Mouse (Mus musculus): Measurements from ENCODE around the gene Elk4. TPM values are rescaled to one million over a fixed set of nuclear protein-coding genes. Genes with fewer than 3 reads are reported as not detected.

Gene Elk4
- polyA plus RNA-seq, 1 experiment from 2014 or later, result 22.0 TPM

GRCm38 (mm10) chr1:131970661-131971520 lies 36.5 kb upstream of the Elk4 start:
- TF ChIP-seq CTCF (IDR thresholded peaks at IDR 0.05; ENCODE audit: low read depth), result no peak
- Histone ChIP-seq H3K4me2 (ENCODE audit: low read length) (peak overlapping the region; percentile 18; the same call in 1 of the 2 replicates), H3K4me1 (replicated peaks; ENCODE audit: insufficient read depth, low read length) (peaks cover 46% of the 10 kb centered on the region), H3K36me3 (ENCODE audit: insufficient read depth, low read length) (no peaks in the 10 kb centered on the region), H3K9ac (ENCODE audit: low read depth, low read length) (0 out of 2 replicates have a peak overlapping the region, but pooled peaks have one; percentile 19), H3K27ac (peak overlapping the region; percentile 77), H3K27me3 (ENCODE audit: insufficient read depth, low read length) (no peaks in the 10 kb centered on the region), H3K4me3 (replicated peaks; ENCODE audit: low read depth, low read length) (no peak overlapping the region), H3K9me3 (replicated peaks; ENCODE audit: low read length) (no peaks in the 10 kb centered on the region)
- WGBS, result 13% methylated on average over 16 of the region's 16 CpGs
- no peak for ATAC-seq (replicated peaks; ENCODE audit: low FRiP score, low read depth)
- no peak for DNase-seq (ENCODE audit: low spot score)

GRCm38 (mm10) chr1:131971771-131972497 lies 35.5 kb upstream of the Elk4 start:
- Histone ChIP-seq H3K4me2 (ENCODE audit: low read length) (no peak overlapping the region), H3K36me3 (ENCODE audit: insufficient read depth, low read length) (no peaks in the 10 kb centered on the region), H3K9me3 (replicated peaks; ENCODE audit: low read length) (no peaks in the 10 kb centered on the region), H3K4me3 (replicated peaks; ENCODE audit: low read depth, low read length) (no peak overlapping the region), H3K4me1 (replicated peaks; ENCODE audit: insufficient read depth, low read length) (peaks cover 43% of the 10 kb centered on the region), H3K27ac (peak overlapping the region; percentile 77), H3K9ac (ENCODE audit: low read depth, low read length) (peak overlapping the region; percentile 31; the same call in 1 of the 2 replicates), H3K27me3 (ENCODE audit: insufficient read depth, low read length) (no peaks in the 10 kb centered on the region)
- ATAC-seq (replicated peaks; ENCODE audit: low FRiP score, low read depth) (peak; percentile 23; the same call in 1 of the 2 replicates), DNase-seq (ENCODE audit: low spot score) (peak; percentile 55)
- WGBS, result 38% methylated on average over 15 of the region's 15 CpGs
- TF ChIP-seq CTCF (IDR thresholded peaks at IDR 0.05; ENCODE audit: low read depth), result no peak

DNA sequence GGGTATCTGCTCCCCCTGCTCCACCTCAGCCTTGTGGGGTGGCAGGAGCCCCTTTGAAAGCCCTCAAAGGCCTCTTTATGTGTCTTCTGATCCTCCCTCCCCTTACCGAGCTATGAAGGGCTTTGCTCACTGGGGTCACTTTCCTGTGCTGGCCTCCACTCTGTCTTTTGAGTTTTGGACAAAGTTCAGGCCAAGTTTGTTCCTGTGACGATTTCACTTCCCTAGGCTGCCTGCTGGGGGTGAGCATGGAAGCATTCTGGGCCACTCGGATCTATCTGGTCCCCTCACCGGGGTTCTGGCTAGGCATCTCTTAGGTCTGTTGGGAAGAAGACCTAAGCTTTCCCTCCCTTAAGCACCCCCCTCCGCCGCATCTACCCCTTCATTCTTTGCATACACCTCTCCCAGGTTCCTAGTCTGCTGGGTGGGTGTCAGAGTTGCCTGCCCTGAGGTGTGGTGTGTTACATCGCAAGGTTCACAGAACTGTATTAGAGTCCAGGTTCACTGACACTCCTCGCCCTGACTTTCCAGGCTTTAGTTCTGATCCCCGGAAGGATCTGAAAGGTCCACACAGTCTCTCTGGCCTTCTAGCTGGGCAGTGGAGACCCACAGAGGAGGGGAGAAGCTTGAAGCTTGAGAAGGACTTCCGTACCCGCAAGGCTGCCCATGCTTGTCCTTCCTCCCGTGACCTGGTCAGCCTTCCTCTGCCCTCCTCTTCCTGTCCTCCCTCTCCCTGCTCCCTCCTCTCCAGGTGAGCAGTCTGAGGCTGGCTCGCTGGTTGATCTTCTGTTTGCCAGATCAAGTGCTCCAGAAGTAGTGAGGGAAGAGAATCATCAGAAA lies 34.7 kb upstream of the Elk4 start:
- TF ChIP-seq CTCF (IDR thresholded peaks at IDR 0.05; ENCODE audit: low read depth), result no peak
- peak; percentile 53 for ATAC-seq (replicated peaks; ENCODE audit: low FRiP score, low read depth)
- Histone ChIP-seq H3K4me3 (replicated peaks; ENCODE audit: low read depth, low read length) (no peak overlapping the region), H3K4me2 (ENCODE audit: low read length) (no peak overlapping the region), H3K9me3 (replicated peaks; ENCODE audit: low read length) (no peaks in the 10 kb centered on the region), H3K4me1 (replicated peaks; ENCODE audit: insufficient read depth, low read length) (peaks cover 38% of the 10 kb centered on the region), H3K27ac (peak overlapping the region; percentile 77), H3K36me3 (ENCODE audit: insufficient read depth, low read length) (no peaks in the 10 kb centered on the region), H3K27me3 (ENCODE audit: insufficient read depth, low read length) (no peaks in the 10 kb centered on the region), H3K9ac (ENCODE audit: low read depth, low read length) (peak overlapping the region; percentile 31; the same call in 1 of the 2 replicates)
- peak; percentile 77 for DNase-seq (ENCODE audit: low spot score)
- WGBS, result 18% methylated on average over 13 of the region's 13 CpGs

GRCm38 (mm10) chr1:131973991-131974390 lies 33.4 kb upstream of the Elk4 start:
- peaks cover 31% of the 10 kb centered on the region for H3K4me1 ChIP-seq (replicated peaks; ENCODE audit: insufficient read depth, low read length)

GRCm38 (mm10) chr1:131976886-131977285 lies 30.5 kb upstream of the Elk4 start:
- H3K4me1 ChIP-seq (replicated peaks; ENCODE audit: insufficient read depth, low read length), result peaks cover 16% of the 10 kb centered on the region
- WGBS, result 77% methylated on average over 5 of the region's 5 CpGs
- no peak overlapping the region for H3K9ac ChIP-seq (ENCODE audit: low read depth, low read length)
- no peak overlapping the region for H3K27ac ChIP-seq
- ATAC-seq (replicated peaks; ENCODE audit: low FRiP score, low read depth) (no peak), DNase-seq (ENCODE audit: low spot score) (no peak)
- H3K36me3 ChIP-seq (ENCODE audit: insufficient read depth, low read length), result no peaks in the 10 kb centered on the region
- H3K9me3 ChIP-seq (replicated peaks; ENCODE audit: low read length), result no peaks in the 10 kb centered on the region
- H3K4me2 ChIP-seq (ENCODE audit: low read length), result no peak overlapping the region
- TF ChIP-seq CTCF (IDR thresholded peaks at IDR 0.05; ENCODE audit: low read depth), result no peak
- H3K4me3 ChIP-seq (replicated peaks; ENCODE audit: low read depth, low read length), result no peak overlapping the region
- no peaks in the 10 kb centered on the region for H3K27me3 ChIP-seq (ENCODE audit: insufficient read depth, low read length)

More at GRCm38 (mm10) chr1:131973991-131974390, 33.4 kb upstream of the Elk4 start:
- Histone ChIP-seq H3K36me3 (ENCODE audit: insufficient read depth, low read length) (no peaks in the 10 kb centered on the region), H3K27ac (no peak overlapping the region), H3K27me3 (ENCODE audit: insufficient read depth, low read length) (no peaks in the 10 kb centered on the region), H3K9ac (ENCODE audit: low read depth, low read length) (no peak overlapping the region), H3K4me2 (ENCODE audit: low read length) (no peak overlapping the region), H3K9me3 (replicated peaks; ENCODE audit: low read length) (no peaks in the 10 kb centered on the region), H3K4me3 (replicated peaks; ENCODE audit: low read depth, low read length) (no peak overlapping the region)
- DNase-seq (ENCODE audit: low spot score) (no peak), ATAC-seq (replicated peaks; ENCODE audit: low FRiP score, low read depth) (no peak)
- 68% methylated on average over 6 of the region's 6 CpGs for WGBS
- TF ChIP-seq CTCF (IDR thresholded peaks at IDR 0.05; ENCODE audit: low read depth), result no peak

All from kidney, postnatal 0 days (tissue).